Mouse (Mus musculus) frontal cortex, postnatal 10 days (tissue): ENCODE measurements around the gene Bicdl2.

Source experiments
- DNase-seq, 2 experiments: peaks; one replicate each; pipeline ENCODE4 v3.0.0; 2022; ENCODE audit warnings: low spot score in 2 of 2, mixed read lengths in 1 of 2

Gene Bicdl2

DNA sequence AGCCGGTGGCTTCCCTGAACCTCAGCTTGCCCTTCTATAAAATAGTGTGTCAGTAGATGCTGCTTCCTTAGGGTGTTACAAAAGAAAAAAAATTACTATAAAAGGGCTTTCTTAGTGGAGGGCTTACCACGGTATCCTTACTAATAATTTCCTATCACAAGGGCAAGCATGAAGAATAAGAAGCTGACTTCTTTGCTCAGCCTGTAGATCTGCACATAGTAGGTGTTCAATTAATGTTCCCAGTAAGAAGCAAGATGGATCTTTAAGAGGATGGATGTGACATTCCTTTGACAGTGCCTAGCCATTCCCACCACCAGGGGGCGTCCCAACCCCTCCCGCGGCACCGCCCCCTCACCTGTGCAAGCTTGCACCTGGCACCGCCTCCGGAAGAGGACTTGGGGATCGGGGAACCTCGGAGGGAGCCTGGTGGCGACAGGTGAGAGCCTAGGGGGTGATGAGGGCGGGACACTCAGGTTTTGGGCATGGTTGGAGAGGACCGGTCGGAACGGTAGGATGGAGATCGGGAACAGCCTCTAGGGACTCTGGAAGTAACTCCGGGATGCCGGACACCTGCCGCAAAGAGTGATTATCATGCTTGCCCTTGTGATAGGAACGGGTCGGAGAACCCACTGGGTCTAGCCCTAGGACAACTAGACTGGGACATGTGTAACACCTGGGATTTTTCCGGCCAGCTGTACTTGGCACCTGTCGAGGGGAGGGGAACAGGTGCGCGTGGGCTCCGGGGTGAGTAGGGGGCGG lies at the start of gene Bicdl2:
Gene Bicdl2 (plus strand): TSS at position 390 of the 759 bp plus-strand sequence.
- no peak for DNase-seq

DNA sequence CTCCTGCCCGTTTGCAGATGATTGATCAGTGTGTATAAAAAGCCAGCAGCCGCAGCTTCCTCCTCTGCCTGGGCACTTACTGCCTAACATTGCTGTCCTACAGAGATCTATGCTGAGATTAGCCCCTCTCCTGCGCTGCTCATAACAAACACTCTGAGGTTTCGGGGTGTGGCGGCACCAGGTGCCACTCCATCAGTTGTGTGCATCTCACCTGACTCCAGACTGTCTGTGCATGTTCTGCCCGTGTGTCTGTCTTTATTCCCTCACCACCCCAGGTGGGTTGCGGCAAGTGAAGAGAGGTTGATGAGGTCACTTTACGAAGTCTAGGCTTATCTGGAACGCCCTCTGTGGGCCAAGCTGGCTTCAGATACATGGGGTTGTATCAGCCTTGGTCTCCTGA lies 43.2 kb upstream of the Bicdl2 start:
- DNase-seq = no peak

DNA sequence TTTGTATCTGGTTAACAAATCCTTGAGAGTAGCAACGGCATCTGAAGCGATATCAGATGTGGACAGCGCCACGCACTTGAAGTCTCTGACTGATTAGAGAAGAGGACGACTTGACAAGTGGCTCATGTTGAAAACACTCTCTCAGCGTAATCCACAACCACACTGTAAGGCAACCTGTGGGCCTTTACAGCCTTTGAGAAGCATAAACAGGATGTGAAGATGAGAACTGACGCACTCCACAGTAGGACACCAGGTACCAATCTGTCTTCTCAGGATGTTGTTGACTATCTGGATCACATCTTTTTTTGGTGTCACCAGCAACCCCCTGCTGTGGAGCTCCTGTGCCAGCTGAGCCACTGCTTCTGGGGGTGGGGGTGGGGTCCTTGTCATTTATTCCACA lies 40.0 kb upstream of the Bicdl2 start:
- no peak for DNase-seq

- no peak for DNase-seq
These were observed 32.5 kb upstream of the Bicdl2 start for GRCm38 (mm10) chr17:23627813-23628212.

DNA sequence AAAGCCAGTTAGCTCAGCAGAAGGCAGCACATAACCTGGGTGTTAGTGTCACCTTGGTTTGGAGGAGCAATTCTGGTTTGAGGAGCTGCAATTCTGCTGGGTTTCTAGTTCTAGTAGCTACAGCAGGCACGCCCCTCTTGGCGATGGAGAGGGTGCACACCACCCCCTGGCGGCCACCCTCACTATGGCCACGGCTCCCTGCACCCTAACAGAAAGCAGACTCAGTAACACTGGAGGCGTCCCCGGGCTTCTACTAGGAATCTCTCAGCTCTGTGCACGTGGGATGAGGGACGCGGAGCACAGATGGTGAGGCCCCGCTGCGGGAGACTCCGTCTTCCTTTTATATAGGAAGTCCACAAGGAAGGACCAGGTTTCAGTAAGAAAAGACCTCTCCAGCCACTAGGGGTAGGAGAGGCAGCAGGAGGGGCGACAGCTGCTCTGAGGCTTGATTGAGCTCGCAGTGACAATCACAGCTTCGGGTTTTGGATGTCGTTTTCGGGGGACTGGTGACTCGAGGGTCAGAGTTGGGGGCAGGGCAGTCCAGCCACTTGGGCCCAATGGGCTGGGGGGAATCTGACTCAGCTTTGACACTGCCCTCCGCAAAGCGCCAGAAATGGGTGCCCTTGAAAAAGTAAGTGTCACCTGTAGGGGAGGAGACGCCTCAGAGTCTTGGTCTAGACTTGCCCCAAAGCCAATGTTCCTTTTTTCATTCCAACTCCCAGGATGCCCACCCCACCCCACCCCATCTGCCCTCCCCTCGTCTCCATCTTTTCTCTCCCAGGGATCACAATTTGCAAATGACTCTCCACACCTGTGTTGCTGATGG lies 29.9 kb upstream of the Bicdl2 start:
- peak; percentile 75 to 79 for DNase-seq

- DNase-seq = no peak
These were observed 29.1 kb upstream of the Bicdl2 start for GRCm38 (mm10) chr17:23631241-23631640.

DNA sequence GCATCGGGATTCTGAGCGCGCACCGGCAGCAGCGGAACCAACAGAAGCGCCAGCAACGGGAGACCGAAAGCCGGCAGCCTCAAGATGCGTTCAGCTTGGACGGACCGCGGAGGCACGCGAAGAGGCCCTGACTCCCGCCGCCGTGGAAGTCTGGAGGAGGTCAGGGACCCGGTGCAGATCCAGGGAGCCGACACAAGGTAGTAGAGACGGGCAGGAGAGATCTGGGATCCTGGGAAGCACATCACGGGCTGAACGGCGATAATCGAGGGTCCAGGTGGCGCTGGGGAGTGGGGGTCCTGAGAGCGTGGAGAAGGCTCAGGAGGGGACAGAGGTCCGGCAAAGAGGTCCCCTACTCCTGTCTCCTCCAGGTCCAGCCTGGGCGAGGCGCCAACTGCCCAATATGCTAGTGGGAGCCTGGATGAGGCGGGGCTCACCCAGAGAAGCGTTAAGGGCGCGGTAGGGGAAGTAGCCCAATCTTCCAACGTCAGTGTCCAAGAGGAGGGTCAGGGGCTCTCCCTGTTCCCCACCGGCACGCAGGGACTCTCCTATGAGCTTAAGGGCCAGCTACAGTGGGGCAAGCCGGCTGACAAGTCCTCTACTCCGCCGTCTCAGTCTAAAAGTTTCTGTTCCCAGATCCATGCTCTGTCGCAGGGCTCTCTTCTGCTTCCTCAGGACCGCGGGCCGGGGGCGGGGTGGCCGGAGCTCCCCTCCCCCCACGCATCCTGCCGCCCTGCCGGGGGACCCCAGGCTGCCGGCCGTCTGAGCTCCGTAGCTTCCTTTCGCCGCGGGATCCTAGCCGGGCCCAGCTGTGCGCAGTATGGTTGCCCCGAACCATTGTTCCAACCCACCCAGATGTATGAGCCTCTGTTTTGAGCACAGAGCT lies 15.5 kb upstream of the Bicdl2 start, which contains the start of gene Mmp25:
Gene Mmp25 (minus strand): TSS at position 665 of the 883 bp plus-strand sequence.
- DNase-seq = no peak

DNA sequence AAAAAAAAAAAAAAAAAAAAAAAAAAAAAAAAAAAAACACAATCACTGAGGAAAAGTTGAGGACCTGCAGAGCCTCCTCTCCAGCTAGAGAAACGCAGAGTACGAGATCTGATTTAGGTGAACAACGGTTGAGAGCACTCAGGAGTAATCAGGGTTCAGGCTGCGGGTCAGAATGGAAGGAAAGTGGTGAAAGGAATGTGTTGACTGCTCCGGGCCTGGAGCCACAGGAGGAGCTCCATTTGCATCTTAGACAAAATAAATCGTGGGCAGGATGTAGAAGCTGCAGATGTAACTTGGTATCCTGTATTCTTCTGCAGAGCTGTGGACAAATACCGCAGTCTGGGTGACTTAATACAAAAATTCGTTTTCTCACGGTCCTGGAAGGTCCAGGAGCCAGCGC lies 14.4 kb upstream of the Bicdl2 start:
- DNase-seq = no peak

DNA sequence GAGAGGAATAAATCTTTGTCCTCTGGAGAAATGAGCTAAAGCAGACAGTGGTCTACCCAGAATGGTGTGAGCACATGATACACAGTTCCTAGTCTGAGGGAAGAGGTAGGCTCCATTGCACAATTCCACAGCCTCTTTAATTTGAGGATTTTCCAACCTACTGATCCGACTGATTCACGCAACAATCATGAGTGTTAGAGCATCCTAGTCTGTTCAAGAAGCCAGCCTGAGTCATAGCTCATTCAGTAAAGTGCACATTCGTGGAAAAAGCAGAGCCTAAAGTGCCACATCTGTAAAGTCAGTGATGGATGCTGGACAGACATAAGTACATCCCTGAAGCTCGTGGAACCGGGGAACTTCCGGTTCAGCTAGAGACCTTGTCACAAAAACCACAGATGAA lies 8.9 kb upstream of the Bicdl2 start:
- DNase-seq = no peak

GRCm38 (mm10) chr17:23653324-23653723 lies 7.0 kb upstream of the Bicdl2 start:
- DNase-seq = no peak

GRCm38 (mm10) chr17:23654001-23654400 lies 6.3 kb upstream of the Bicdl2 start:
- no peak for DNase-seq

GRCm38 (mm10) chr17:23654410-23654809 lies 5.9 kb upstream of the Bicdl2 start:
- DNase-seq = no peak

GRCm38 (mm10) chr17:23658450-23658849 lies 1.9 kb upstream of the Bicdl2 start:
- no peak for DNase-seq

- no peak for DNase-seq
These were observed 532 bp downstream of the Bicdl2 start for GRCm38 (mm10) chr17:23660876-23661200.

DNA sequence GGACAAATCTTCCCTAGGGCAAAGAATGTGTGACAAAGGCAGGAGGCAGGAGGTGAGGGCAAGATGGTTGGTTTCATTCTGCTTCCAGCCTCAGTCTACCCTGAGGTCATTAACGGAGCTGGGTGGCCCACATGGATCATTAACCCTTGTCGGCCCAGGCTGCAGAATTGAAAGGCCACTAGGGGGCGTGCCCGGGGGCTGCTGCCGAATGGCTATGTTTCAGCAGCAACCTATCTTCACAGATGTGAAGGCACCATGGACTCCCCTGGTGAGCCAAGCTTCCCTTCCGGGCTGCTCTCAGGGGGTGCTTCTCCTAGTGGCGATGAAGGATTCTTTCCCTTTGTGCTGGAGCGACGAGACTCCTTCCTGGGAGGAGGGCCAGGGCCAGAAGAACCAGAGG lies 1.2 kb downstream of the Bicdl2 start:
- no peak for DNase-seq

GRCm38 (mm10) chr17:23664556-23665021 lies 4.3 kb downstream of the Bicdl2 start:
- DNase-seq = no peak

DNA sequence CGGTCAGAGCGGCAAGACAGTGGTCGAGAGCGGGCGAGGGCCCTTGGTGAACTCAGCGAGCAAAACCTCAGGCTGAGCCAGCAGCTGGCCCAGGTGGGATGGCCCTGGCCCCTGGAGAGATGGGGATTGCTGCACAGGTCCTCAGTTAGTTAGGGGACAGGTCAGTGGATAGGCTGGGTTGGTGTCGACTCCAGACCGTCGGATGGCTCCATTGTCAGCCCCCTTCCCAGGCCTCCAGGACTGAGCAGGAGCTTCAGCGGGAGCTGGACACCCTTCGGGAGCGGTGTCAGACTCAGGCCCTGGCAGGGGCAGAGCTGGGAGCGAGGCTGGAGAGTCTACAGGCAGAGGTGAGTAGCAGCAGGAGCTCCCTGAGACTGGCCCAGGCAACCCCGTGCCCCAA lies 5.2 kb downstream of the Bicdl2 start:
- DNase-seq = no peak

GRCm38 (mm10) chr17:23670516-23671074 lies 10.3 kb downstream of the Bicdl2 start:
- no peak for DNase-seq

DNA sequence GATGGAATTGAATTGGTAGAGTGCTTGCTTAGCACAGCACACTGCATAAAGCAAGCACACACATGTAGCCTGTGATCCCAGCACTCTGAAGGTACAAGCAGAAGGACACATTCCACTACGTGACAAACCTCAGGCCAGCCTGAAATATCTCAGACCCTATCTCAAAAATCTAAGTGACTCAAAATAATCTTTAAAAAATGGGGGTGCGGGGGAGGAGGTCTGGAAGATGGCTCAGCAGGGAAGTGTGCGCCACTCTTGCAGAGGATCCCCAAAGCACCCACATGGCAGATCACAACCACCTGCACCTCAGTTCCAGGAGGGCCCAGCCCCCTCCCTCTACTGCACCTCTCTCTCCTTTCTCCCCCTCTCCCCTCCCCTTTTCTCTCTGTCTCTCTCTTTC lies 11.2 kb downstream of the Bicdl2 start:
- DNase-seq = no peak

DNA sequence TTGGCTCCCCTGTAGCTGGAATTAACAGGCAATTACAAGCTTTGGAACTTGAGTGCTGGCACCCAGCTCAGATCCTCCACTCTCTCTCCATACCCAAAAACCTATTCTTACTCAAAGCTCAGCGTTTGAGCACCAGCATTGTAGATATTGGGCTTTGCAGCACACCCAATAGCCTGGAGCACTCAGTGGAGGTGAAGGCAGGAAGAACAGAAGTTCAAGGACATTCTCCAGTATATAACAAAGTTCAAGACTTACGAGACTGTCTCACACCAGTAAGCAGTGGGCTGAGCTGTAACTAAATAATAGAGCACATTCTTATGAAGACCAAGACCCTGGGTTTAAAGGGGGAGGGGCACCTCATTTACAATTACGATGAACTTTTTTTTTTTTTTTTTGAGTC lies 12.5 kb downstream of the Bicdl2 start:
- DNase-seq = no peak

- peak; percentile 93 for DNase-seq
These were observed 13.2 kb downstream of the Bicdl2 start, which contains the start of the genes Hcfc1r1 and Thoc6 for GRCm38 (mm10) chr17:23673424-23674073. Gene Hcfc1r1, plus strand, starts transcription at chr17:23673596. Gene Thoc6, minus strand, starts transcription at chr17:23673882.
